Mouse (Mus musculus) naive thymus-derived CD4-positive, alpha-beta T cell, adult 5 months (primary cell): ENCODE results near the gene Gm14781. TPM values are rescaled to one million over a fixed set of nuclear protein-coding genes. Genes with fewer than 3 reads are reported as not detected.

ENCODE experiments used
- polyA plus RNA-seq: library from polyadenylated mRNA; unstranded; fragments of 100-300 nt; shearing (Covaris generic); gene quantifications from one replicate; pipeline ENCODE4 v1.2.1, GENCODE M21; 2017

The Gm14781 gene
- not detected for polyA plus RNA-seq

DNA sequence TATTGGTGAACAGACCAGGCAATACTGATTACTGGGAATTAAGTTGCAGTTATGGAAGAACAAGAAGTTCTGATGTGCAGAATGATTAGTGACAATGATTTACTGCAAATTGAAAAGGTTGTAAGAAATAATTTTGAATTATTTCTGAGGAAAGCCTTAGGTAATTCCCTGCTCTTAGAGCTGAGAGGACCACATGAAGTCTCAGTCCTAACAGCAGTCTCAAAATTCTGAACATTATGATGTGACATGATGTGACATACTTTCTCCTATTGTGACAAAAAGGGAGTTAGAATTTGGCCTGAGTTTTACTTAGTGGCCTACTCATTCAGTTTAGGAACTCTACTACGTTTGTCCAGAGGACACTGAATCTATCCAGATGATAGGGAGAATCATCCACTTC is at the start of gene Gm14781:
Gm14781 (plus strand) TSS at position 301 of the 400 bp plus-strand sequence.

Other genes starting within 250 kb of the Gm14781 start
- not detected for gene Gm5072, start 239.7 kb upstream of the Gm14781 start, polyA plus RNA-seq
- not detected for gene Gm8914, start 152.1 kb upstream of the Gm14781 start, polyA plus RNA-seq
- gene 1700084M14Rik, start 56.3 kb upstream of the Gm14781 start, polyA plus RNA-seq = not detected
- not detected for gene Mageb5, start 150.8 kb downstream of the Gm14781 start, polyA plus RNA-seq